Comparison of ENCODE assay signal across 8 mouse cellular contexts in the genomic region with DNA sequence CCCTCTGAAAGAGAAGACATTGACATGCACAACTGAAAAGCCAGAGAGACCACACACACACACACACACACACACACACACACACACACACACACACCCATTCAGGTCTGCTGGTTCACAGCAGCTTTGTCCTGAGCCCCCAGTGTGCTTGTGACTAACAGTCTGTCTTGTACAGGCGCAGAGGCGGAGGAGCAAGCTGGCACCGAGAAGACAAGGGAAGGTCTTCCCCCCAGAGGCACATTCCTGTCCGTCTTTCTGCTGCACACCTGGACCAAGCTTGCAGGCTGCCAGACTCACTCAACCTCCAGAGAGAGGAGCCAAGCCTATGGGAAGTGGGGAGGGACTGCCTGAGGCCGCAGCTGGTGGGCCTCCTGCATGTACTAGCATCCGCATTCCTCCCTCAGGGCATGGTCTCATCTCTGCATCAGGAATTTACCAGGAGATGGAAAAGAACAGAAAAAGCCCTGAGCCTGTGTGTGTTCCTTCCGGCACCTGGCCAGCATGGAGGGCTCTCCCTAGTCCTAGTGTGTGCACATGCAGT. TPM values are rescaled to one million over a fixed set of nuclear protein-coding genes. Genes with fewer than 3 reads are reported as not detected.
A peak's percentile ranks its signal among the peaks of the same experiment; 100 is the strongest.
DNase-seq lines count a peak whose midpoint lies in the region; ATAC-seq and TF ChIP-seq lines count a peak whose summit lies in the region.

No protein-coding gene starts in this region.

- ATAC-seq in CD4-positive, CD25-positive, alpha-beta regulatory T cell, adult 4 months: peak; percentile 3
- ATAC-seq in embryonic facial prominence, embryonic 14.5 days (ENCODE audit: low read depth): peak; percentile 85
- peak; percentile 7; the same call in 1 of the 2 replicates for ATAC-seq in hindbrain, embryonic 15.5 days (ENCODE audit: low FRiP score, low read depth)
- no peak; the same call in 1 of the 2 replicates for ATAC-seq in liver, postnatal 0 days
- ATAC-seq in stomach, postnatal 0 days (ENCODE audit: low FRiP score, low TSS enrichment): peak; percentile 45

- H3K27ac ChIP-seq in embryonic facial prominence, embryonic 14.5 days (replicated peaks; ENCODE audit: low read depth, low read length): peak overlapping the region; percentile 75
- H3K27ac ChIP-seq in hindbrain, embryonic 15.5 days (replicated peaks): peak overlapping the region; percentile 80
- peak overlapping the region; percentile 78 for H3K27ac ChIP-seq in liver, postnatal 0 days (ENCODE audit: low read depth)
- peak overlapping the region; percentile 89 for H3K27ac ChIP-seq in stomach, postnatal 0 days (replicated peaks)

- H3K36me3 ChIP-seq in embryonic facial prominence, embryonic 14.5 days (ENCODE audit: control insufficient read depth, insufficient read depth, low read length): no peaks in the 10 kb centered on the region
- H3K36me3 ChIP-seq in hindbrain, embryonic 15.5 days: no peaks in the 10 kb centered on the region
- 0 out of 2 replicates have a peak, but pooled peaks cover 2% of the 10 kb centered on the region for H3K36me3 ChIP-seq in liver, postnatal 0 days (replicated peaks; ENCODE audit: insufficient read depth, low read length)
- H3K36me3 ChIP-seq in stomach, postnatal 0 days (ENCODE audit: control insufficient read depth, insufficient read depth, low read length): no peaks in the 10 kb centered on the region

- no peaks in the 10 kb centered on the region for H3K9me3 ChIP-seq in embryonic facial prominence, embryonic 14.5 days (ENCODE audit: control insufficient read depth, low read length)
- no peaks in the 10 kb centered on the region for H3K9me3 ChIP-seq in hindbrain, embryonic 15.5 days
- no peaks in the 10 kb centered on the region for H3K9me3 ChIP-seq in liver, postnatal 0 days (ENCODE audit: low read length)
- H3K9me3 ChIP-seq in stomach, postnatal 0 days (ENCODE audit: control insufficient read depth, low read length): no peaks in the 10 kb centered on the region

- TF ChIP-seq EP300 in liver, postnatal 0 days (IDR thresholded peaks at IDR 0.05; ENCODE audit: low read depth): no peak
- TF ChIP-seq EP300 in stomach, postnatal 0 days (optimal IDR thresholded peaks at IDR 0.05): no peak

- peak overlapping the region; percentile 15; the same call in 1 of the 2 replicates for H3K9ac ChIP-seq in embryonic facial prominence, embryonic 14.5 days (ENCODE audit: low read depth, low read length)
- H3K9ac ChIP-seq in hindbrain, embryonic 15.5 days: no peak overlapping the region
- H3K9ac ChIP-seq in liver, postnatal 0 days (replicated peaks): no peak overlapping the region
- no peak overlapping the region for H3K9ac ChIP-seq in stomach, postnatal 0 days (ENCODE audit: low read length)

- peak; percentile 32 for DNase-seq in cerebellum, adult 11-12 months
- DNase-seq in cerebellum, adult 8-10 months: no peak
- peak; percentile 91 for DNase-seq in embryonic facial prominence, embryonic 14.5 days (ENCODE audit: low spot score)
- peak; percentile 24 for DNase-seq in liver, postnatal 0 days
- DNase-seq in stomach, postnatal 0 days (ENCODE audit: low spot score): no peak
- no peak for DNase-seq in right cerebral cortex, postnatal 36 days (ENCODE audit: low spot score in 2 of 2)

- TF ChIP-seq CTCF in liver, postnatal 0 days (IDR thresholded peaks at IDR 0.05; ENCODE audit: low read depth): no peak
- no peak for TF ChIP-seq CTCF in stomach, postnatal 0 days (IDR thresholded peaks at IDR 0.05; ENCODE audit: low read depth)

- 19% methylated on average over 7 of the region's 7 CpGs for whole genome bisulfite sequencing in embryonic facial prominence, embryonic 14.5 days
- WGBS in hindbrain, embryonic 15.5 days: 29% methylated on average over 7 of the region's 7 CpGs
- 41% methylated on average over 7 of the region's 7 CpGs for WGBS in liver, postnatal 0 days (ENCODE audit: insufficient replicate concordance)
- WGBS in stomach, postnatal 0 days: 12% methylated on average over 7 of the region's 7 CpGs

- H3K4me3 ChIP-seq in embryonic facial prominence, embryonic 14.5 days (ENCODE audit: low read depth, low read length): no peak overlapping the region
- H3K4me3 ChIP-seq in hindbrain, embryonic 15.5 days: no peak overlapping the region
- H3K4me3 ChIP-seq in liver, postnatal 0 days (ENCODE audit: low read depth, low read length): no peak overlapping the region
- H3K4me3 ChIP-seq in stomach, postnatal 0 days (ENCODE audit: low read depth, low read length): no peak overlapping the region

- H3K4me1 ChIP-seq in embryonic facial prominence, embryonic 14.5 days (ENCODE audit: control insufficient read depth, insufficient read depth, low read length): peaks cover 34% of the 10 kb centered on the region
- peaks cover 56% of the 10 kb centered on the region for H3K4me1 ChIP-seq in hindbrain, embryonic 15.5 days (replicated peaks)
- H3K4me1 ChIP-seq in liver, postnatal 0 days (ENCODE audit: insufficient read depth): peaks cover 27% of the 10 kb centered on the region
- H3K4me1 ChIP-seq in stomach, postnatal 0 days (replicated peaks; ENCODE audit: control insufficient read depth, insufficient read depth): peaks cover 18% of the 10 kb centered on the region

- no peaks in the 10 kb centered on the region for H3K27me3 ChIP-seq in embryonic facial prominence, embryonic 14.5 days (replicated peaks; ENCODE audit: control insufficient read depth, insufficient read depth, low read length)
- H3K27me3 ChIP-seq in hindbrain, embryonic 15.5 days: no peaks in the 10 kb centered on the region
- no peaks in the 10 kb centered on the region for H3K27me3 ChIP-seq in liver, postnatal 0 days (ENCODE audit: insufficient read depth, low read length)
- H3K27me3 ChIP-seq in stomach, postnatal 0 days (ENCODE audit: control insufficient read depth, insufficient read depth, low read length): no peaks in the 10 kb centered on the region

- H3K4me2 ChIP-seq in embryonic facial prominence, embryonic 14.5 days (ENCODE audit: low read depth, low read length): peak overlapping the region; percentile 13; the same call in 1 of the 2 replicates
- no peak overlapping the region for H3K4me2 ChIP-seq in hindbrain, embryonic 15.5 days
- H3K4me2 ChIP-seq in liver, postnatal 0 days (ENCODE audit: low read depth, low read length): peak overlapping the region; percentile 33; the same call in 1 of the 2 replicates
- 0 out of 2 replicates have a peak overlapping the region, but pooled peaks have one; percentile 14 for H3K4me2 ChIP-seq in stomach, postnatal 0 days (replicated peaks; ENCODE audit: low read depth)

RNA-seq across cellular contexts. Expression of gene Dnmt3a, which starts 24.8 kb away (rescaled TPM):
- polyA plus RNA-seq in CD4-positive, CD25-positive, alpha-beta regulatory T cell, adult 4 months (2017; shearing (Covaris generic)): 10 to 100 TPM; 27.3 to 27.4 TPM
- 64.9 and 65.2 TPM in 2 replicates for polyA plus RNA-seq in embryonic facial prominence, embryonic 14.5 days (2014; fragmentation: Nextera tagmentation; extraction: Ambion mirVana)
- 109 and 144 TPM in 2 replicates for polyA plus RNA-seq in hindbrain, embryonic 15.5 days (2015; fragmentation: Nextera tagmentation; extraction: Ambion mirVana)
- polyA plus RNA-seq in liver, postnatal 0 days (2015; fragmentation: Nextera tagmentation; extraction: Ambion mirVana): 21.0 and 24.3 TPM in 2 replicates
- 29.7 and 44.0 TPM in 2 replicates for polyA plus RNA-seq in stomach, postnatal 0 days (2015; fragmentation: Nextera tagmentation; extraction: Ambion mirVana)

Comparison
In these comparisons a context has a peak if more than half of its experiments do, and no peak if none do; other contexts are left out.
1. DNase-seq: peak in cerebellum, adult 11-12 months (single experiment), embryonic facial prominence, embryonic 14.5 days (single experiment) and liver, postnatal 0 days (single experiment); none in cerebellum, adult 8-10 months (single experiment), stomach, postnatal 0 days (single experiment) and right cerebral cortex, postnatal 36 days (0 of 2).
2. Peak in every context shown above with its lines, with median percentiles within 50 percentile points of each other: H3K27ac ChIP-seq.